Mouse (Mus musculus): Measurements from ENCODE around the gene Rasl10b.

The Rasl10b gene

GRCm38 (mm10) chr11:83462711-83463244 lies 53.8 kb downstream of the Rasl10b start, which contains the start of gene Mmp28:
TSS of gene Mmp28 (minus strand) at chr11:83463071.
- DNase-seq (ENCODE audit: low read depth in 1 of 2, low spot score in 2 of 2), result no peak

GRCm38 (mm10) chr11:83465976-83466375 lies 57.0 kb downstream of the Rasl10b start:
- no peak for DNase-seq (ENCODE audit: low read depth in 1 of 2, low spot score in 2 of 2)

GRCm38 (mm10) chr11:83467120-83467652 lies 58.2 kb downstream of the Rasl10b start:
- no peak for DNase-seq (ENCODE audit: low read depth in 1 of 2, low spot score in 2 of 2)

- DNase-seq (ENCODE audit: low read depth in 1 of 2, low spot score in 2 of 2), result no peak
These were observed 59.8 kb downstream of the Rasl10b start for GRCm38 (mm10) chr11:83468765-83469164.
